Mouse (Mus musculus): ENCODE measurements around the gene Prm1. TPM values are rescaled to one million over a fixed set of nuclear protein-coding genes. Genes with fewer than 3 reads are reported as not detected.

The Prm1 gene
- polyA plus RNA-seq, 1 experiment from 2014 or later: not detected

DNA sequence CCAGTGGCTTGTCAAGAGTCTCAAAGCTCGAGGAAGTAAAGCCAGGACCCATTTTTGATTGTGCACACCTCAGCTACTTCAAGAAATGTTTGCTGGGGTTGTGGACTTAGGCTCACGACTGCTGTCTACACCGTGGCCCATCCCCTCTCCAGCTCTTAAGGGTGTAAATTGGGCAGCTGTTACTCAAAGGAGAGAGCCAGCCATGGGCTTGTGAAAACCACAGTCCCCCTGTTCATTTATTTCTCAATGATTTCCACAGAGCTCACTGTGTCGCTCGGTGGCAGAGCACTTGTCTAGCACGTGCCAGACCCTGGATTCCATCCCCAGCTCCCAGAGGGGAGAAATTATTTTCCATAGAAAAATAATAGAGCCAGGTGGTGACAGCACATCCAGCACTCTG, 49.5 kb downstream of the Prm1 start:
- Histone ChIP-seq H3K4me2 (replicated peaks) (no peak overlapping the region), H3K27ac (no peak overlapping the region), H3K9me3 (replicated peaks) (no peaks in the 10 kb centered on the region), H3K4me3 (no peak overlapping the region), H3K27me3 (no peaks in the 10 kb centered on the region), H3K9ac (no peak overlapping the region), H3K4me1 (peaks cover 6% of the 10 kb centered on the region; the same call in 1 of the 2 replicates), H3K36me3 (no peaks in the 10 kb centered on the region)
- no peak for ATAC-seq (ENCODE audit: low FRiP score)
- 69% methylated on average over 6 of the region's 6 CpGs for WGBS

DNA sequence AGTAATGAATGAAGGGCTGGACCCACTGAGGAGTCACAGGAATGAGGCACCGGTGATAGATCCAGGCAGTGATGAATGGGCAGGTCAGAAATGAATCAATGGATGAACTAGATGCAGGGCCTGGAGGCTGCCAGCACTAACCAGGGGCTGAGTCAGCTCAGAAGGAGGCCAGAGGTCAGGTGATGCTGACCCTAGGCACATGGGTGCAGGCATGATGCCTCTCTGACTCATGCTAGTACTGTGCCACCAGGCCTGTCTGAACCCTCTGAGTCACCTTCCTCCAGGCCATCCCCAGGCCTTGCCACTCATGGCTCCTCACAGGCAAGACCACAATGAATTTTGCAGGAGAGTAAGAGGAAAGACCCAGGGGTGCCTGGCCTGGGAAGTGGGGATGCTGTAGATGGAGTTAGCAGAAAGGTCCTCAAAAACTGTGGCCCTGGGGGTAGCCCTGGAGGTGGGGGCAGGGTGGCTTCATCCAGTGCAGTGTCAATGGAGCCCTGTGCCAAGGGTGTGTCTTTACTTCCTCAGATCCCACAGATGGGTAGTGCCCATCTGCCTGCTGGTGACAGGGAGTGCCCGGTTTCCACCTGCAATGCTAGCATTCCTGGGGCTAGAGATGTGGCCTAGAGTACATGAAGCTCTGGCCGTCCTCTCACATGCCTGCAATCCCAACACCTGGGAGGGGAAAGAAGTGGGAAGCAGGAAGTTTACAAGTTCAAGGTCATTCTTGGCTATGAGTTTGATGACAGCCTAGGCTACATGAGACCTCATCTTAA, 50.9 kb downstream of the Prm1 start:
- Histone ChIP-seq H3K4me1 (peaks cover 6% of the 10 kb centered on the region), H3K27me3 (no peaks in the 10 kb centered on the region), H3K36me3 (no peaks in the 10 kb centered on the region), H3K4me2 (replicated peaks) (no peak overlapping the region), H3K9me3 (replicated peaks) (no peaks in the 10 kb centered on the region), H3K9ac (no peak overlapping the region), H3K27ac (no peak overlapping the region), H3K4me3 (no peak overlapping the region)
- WGBS: 84% methylated on average over 3 of the region's 3 CpGs
- ATAC-seq (ENCODE audit: low FRiP score): 0 out of 2 replicates have a peak, but pooled peaks have one; percentile 11

DNA sequence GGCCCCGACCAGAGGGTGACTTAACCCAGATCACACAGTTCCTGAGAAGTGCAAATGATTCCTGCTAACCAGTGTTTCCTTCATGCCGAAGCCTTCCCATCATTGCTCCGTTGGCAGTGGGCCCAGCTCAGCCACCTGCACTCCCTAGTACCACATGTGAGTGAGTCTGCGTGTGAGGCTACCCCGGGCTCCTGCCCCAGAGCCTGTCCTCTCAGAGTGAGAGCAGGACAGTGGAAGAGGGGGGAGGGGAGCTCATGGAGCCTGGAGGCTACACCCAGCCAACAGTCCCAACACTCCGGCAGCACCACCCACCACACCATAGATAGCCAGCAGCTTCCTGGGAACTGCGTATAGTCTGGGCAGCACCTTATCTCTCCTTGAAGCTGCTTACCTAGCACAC, 55.8 kb downstream of the Prm1 start:
- H3K4me3 ChIP-seq: no peak overlapping the region
- H3K4me1 ChIP-seq: peaks cover 9% of the 10 kb centered on the region; the same call in 1 of the 2 replicates
- no peak overlapping the region for H3K9ac ChIP-seq
- H3K36me3 ChIP-seq: no peaks in the 10 kb centered on the region
- 0 out of 2 replicates have a peak, but pooled peaks have one; percentile 32 for ATAC-seq (ENCODE audit: low FRiP score)
- no peak overlapping the region for H3K4me2 ChIP-seq (replicated peaks)
- H3K27me3 ChIP-seq: no peaks in the 10 kb centered on the region
- 60% methylated on average over 7 of the region's 7 CpGs for WGBS
- no peak overlapping the region for H3K27ac ChIP-seq
- no peaks in the 10 kb centered on the region for H3K9me3 ChIP-seq (replicated peaks)

DNA sequence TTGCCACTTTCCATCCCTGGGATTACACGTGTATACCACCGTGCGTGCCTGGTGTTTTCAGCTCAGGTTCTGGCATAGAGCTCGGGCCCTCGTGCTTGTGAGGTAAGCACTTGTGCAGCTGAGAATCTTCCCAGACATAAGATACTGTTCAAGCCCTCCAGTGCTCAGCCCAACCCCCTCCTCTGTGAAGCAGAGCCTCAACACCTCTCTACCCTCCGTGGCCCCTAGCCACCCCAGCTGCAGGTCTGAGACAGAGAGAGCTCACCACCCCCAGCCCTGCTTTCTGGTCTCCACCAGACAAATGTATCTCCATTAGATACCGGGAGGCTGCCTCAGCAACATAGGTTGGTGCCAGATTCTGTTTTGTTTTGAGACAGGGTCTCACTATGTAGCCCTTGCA, 56.4 kb downstream of the Prm1 start:
- no peak overlapping the region for H3K9ac ChIP-seq
- H3K4me1 ChIP-seq: peaks cover 9% of the 10 kb centered on the region; the same call in 1 of the 2 replicates
- H3K27me3 ChIP-seq: no peaks in the 10 kb centered on the region
- H3K27ac ChIP-seq: no peak overlapping the region
- ATAC-seq (ENCODE audit: low FRiP score): no peak
- no peak overlapping the region for H3K4me2 ChIP-seq (replicated peaks)
- WGBS: 79% methylated on average over 7 of the region's 7 CpGs
- no peak overlapping the region for H3K4me3 ChIP-seq
- no peaks in the 10 kb centered on the region for H3K9me3 ChIP-seq (replicated peaks)
- no peaks in the 10 kb centered on the region for H3K36me3 ChIP-seq

Other genes starting within 250 kb of the Prm1 start
- 5.4 and 6.4 TPM in 2 replicates for gene Socs1, start 20.3 kb downstream of the Prm1 start, polyA plus RNA-seq (2016; fragmentation: Nextera tagmentation; extraction: Ambion mirVana)
- gene Tnp2, start 17.2 kb downstream of the Prm1 start, polyA plus RNA-seq (2016; fragmentation: Nextera tagmentation; extraction: Ambion mirVana): not detected in 2 replicates
- gene Prm3, start 14.9 kb downstream of the Prm1 start, polyA plus RNA-seq (2016; fragmentation: Nextera tagmentation; extraction: Ambion mirVana): not detected in 2 replicates
- not detected in 2 replicates for gene Prm2, start 9.7 kb downstream of the Prm1 start, polyA plus RNA-seq (2016; fragmentation: Nextera tagmentation; extraction: Ambion mirVana)
- gene Gm11172, start 7.1 kb upstream of the Prm1 start, polyA plus RNA-seq (2016; fragmentation: Nextera tagmentation; extraction: Ambion mirVana): not detected in 2 replicates
- gene Rmi2, start 29.2 kb upstream of the Prm1 start, polyA plus RNA-seq (2016; fragmentation: Nextera tagmentation; extraction: Ambion mirVana): 2.1 and 2.2 TPM in 2 replicates

Data from hindbrain, embryonic 12.5 days (tissue).